Mouse (Mus musculus): ENCODE data around the gene Mitf.
A peak's percentile ranks its signal among the peaks of the same experiment; 100 is the strongest.

Mitf gene

DNA sequence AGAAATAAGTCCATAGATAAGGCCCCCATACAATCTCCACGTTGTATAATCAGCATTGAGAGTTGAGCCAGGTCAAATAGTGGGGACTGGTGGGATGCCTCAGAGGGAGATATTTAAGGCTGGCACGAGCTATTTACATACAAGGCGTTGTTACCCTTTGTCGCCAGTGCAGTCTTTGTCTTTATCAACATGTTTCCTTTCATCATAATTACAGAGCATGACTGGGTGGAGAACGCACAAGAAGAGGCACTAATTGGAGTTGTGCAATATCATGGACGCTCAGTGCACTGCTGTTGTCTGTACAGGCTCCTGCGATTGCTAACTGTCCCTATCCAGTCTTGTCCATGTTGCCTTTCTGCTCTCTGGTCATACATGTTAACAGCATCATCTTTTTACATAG is 15.0 kb downstream of the Mitf start:
- no peak for DNase-seq (ENCODE audit: low spot score in 2 of 2)

DNA sequence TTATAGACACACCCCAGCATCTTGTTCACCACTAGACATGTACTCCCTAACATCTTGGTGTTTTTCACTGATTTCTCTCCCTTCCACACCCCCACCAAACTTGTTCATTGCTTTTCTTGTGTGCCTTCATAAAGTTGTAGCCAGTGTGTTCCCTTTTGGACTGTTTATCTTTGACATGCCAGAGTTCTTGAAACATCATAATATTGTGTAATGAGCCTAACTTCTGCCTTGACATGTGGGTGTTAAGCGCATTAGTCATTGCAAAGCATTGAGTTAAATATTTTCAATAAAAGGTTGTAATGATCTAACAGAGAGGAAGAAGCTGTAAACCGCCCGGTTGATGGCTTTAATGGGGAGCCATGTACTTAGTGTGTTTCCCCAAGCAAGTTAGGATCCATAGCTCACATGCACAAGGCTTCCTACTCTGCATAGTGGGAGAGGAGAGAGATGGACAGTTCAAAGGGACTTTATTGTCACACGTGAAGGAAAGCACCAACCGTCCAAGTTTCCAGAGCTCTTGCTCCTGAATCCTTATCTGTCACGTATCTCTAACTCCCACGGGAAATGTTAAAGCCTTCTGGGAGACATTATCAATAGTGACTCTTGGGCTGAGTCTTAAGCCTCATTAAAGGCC is 19.9 kb downstream of the Mitf start:
- DNase-seq (ENCODE audit: low spot score in 2 of 2) = no peak

DNA sequence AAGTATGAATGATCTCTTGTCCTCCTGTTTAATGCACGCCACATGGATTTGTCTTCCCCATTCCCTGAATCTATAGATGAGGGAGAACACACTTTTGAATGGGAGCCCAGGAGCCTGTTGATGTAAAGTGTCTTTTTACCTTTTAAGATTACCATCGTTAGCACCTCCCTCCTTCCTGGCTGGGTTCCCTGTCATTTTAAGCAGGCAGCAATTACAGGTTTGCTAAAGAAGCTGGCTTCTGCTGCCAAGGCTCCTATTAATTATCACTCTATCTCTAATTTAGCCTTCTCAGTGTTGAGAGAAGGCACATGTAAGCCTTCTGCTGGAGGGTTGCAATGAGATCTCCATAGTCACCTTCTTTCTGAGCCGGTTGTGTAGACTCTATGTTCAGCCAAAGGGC is 21.2 kb downstream of the Mitf start:
- DNase-seq (ENCODE audit: low spot score in 2 of 2) = no peak

DNA sequence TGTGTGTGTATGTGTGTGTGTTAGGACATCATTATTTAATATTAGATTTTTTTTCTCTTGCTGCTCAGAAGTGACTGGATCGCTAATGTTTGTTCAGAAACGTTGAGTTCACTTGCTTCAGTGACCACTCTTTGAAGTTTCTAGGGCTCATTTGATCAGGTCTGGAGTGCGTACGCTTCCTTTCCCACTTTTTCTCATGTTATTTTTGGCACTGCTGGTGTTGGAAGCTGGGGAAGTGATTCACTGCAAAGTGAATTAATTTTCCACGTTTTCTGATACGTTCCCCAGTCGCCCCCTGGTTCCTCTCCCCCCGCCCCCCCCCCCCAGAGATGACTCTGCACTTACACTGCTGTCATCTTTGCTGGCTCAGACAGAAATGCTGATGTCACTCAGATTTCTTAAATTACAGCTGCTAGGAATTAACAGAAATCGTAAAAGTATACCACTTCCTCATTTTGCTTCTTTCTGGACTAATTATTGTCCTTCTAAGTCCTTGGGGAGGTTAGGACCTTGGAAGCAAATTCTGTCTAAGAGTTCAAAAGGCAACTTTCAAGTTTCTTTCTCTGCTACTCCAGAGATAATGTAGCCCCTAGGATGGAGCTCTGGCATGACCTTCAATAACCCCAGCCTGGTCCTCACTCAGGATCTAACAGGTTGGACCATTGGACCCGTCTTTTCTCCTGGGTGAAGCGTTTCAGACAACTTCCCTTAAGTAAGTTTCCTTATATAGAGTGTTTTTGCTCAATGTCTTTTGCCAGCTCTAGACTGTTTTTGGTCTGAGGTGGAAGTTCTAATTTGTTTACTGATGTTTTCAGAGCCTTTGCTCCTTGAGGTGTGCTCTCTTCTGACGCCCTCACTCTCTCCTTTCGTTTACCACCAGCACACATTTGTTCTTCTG is 22.2 kb downstream of the Mitf start:
- no peak for DNase-seq (ENCODE audit: low spot score in 2 of 2)

DNA sequence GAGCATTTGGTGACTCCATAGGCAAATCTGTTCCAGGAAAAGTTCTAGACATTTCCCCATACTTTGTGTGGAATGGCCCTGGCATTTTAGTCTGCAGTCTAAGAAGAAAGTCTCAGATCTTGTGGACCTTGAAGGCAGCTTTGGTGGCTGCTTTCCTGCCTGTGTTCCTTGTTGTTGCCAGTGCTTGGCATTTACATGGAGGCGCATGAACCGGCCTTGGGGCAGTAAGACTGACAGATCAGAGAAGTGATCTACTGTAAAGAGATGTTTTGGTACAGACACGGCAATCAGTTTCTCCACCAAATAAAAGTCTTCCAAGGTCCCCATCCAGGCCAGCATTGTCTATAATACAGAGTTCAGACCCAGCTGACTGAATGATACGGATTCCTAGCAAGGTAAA is 25.6 kb downstream of the Mitf start:
- DNase-seq (ENCODE audit: low spot score in 2 of 2) = no peak

DNA sequence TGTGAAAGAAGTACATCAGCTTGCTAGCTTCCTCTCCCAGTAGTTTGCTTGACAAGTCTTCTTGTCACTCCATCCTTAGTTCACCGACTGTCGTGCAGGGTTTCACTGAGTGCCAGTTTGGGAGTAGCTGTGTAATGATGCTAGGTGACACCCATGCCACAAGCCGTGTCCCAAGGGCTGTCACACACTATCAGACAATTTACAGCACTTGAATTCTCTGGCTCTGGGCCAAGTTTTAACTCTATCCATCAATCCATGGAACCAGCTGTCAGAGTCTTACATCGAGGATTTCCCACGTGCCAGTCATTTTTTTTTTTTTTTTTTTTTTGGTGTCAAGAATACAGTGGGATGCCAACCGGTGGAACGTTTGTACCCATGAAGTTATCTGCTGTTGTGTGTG is 29.3 kb downstream of the Mitf start:
- no peak for DNase-seq (ENCODE audit: low spot score in 2 of 2)

DNA sequence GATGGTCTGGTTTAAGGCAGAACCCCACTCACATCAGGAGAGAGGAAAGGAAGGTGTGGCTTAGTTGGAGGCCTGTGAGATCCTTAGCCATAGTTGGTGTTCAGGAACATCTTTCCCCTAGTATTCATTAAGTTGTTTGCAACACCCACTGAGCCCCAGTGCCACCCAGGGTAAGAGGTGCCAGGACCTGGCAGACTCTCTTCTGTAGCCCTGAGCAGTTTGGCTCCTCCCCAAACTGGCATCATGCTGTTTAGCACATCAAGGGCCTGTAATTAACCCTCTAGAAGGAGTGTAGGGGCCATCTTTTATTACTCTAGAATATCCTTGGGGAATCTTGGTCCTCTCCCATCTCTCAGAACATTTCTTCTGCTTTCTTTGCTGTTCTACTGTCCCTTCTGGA is 30.9 kb downstream of the Mitf start:
- no peak for DNase-seq (ENCODE audit: low spot score in 2 of 2)

DNA sequence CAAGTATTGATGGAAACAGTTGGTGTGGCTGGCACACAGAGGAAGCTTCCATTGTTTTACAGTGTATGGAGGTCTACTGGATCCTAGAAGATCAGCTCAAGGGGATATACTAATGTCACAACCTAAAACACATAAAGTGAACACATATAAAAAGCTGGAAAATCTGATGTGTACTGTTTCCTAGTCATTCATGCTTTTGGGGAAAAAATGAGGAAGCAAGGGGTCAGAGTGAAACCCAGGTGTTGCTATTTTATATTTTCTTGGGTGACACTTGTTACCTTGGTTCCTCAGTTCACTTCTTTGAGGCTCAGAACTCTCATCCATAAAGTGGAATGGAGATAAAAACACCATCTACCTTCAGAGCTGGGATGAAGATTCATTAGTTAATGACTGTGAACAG is 32.7 kb downstream of the Mitf start:
- DNase-seq (ENCODE audit: low spot score in 2 of 2) = no peak

DNA sequence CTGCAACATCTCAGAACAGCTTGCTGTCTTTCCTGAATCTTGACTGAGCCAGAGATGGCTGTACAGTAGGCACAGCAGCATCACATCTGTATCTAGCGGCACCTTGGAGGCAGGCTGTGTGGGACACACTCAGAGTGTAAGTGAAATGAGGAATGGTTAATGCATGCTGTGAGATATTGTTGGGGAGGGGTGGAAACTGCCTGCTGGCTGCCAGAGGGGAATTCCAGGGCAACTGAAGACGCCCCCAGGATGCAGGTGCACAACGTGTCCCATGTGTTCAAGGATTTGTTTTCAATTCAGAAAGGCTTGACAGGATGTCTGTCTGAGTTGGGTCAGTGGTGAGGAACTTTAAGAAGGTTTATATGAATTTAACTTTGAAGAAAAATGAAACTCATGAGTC is 37.3 kb downstream of the Mitf start:
- DNase-seq (ENCODE audit: low spot score in 2 of 2) = no peak

DNA sequence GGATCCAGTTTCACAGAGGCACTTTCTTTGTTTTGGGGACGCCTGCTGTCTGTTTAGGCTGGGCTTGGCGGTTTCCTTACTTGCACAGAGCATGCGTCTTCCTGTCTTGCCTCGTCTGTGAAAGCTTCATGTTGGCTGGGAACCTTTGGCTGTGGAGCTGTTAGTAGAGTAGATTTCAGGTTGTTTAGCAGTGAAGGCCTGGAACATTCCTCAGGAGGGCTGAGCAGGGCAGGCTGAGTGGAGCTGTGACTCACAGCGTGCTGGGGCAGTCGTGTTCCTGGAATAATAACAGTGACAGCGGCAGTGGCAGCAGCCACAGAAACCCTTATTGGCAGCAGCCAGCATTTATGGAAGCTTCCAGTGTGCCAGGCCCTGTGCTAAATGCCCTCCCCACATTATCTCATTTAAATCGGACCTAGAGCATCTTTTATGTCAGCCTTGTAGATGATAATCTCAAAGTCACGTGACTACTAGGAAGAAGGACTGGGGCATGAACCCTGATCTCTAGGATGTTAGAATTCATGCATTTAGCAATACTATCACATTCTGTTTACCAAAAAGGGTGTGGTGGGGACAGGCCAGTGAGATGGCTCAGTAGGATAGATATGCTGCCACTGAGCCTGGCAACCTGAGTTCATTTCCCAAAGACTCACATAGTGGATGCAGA is 41.5 kb downstream of the Mitf start:
- no peak for DNase-seq (ENCODE audit: low spot score in 2 of 2)

DNA sequence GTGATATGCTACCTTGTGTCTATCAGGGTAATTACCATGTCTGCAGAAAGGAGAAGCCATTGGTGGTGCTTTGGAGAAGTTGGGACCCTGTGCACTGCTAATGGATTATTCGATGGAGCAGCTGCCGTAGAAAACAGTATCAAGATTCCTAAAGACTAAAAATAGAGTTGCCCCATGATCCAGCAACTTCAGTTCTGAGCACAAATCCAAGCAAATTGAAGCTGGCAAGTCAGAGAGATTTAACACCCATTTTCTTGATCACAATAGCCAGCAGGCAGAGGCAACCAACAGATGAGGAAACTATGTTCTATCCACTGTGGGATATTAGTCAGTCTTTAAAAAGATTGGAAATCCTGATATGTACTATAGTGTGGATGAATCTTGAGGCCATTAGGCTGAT is 47.4 kb downstream of the Mitf start:
- DNase-seq (ENCODE audit: low spot score in 2 of 2) = no peak

DNA sequence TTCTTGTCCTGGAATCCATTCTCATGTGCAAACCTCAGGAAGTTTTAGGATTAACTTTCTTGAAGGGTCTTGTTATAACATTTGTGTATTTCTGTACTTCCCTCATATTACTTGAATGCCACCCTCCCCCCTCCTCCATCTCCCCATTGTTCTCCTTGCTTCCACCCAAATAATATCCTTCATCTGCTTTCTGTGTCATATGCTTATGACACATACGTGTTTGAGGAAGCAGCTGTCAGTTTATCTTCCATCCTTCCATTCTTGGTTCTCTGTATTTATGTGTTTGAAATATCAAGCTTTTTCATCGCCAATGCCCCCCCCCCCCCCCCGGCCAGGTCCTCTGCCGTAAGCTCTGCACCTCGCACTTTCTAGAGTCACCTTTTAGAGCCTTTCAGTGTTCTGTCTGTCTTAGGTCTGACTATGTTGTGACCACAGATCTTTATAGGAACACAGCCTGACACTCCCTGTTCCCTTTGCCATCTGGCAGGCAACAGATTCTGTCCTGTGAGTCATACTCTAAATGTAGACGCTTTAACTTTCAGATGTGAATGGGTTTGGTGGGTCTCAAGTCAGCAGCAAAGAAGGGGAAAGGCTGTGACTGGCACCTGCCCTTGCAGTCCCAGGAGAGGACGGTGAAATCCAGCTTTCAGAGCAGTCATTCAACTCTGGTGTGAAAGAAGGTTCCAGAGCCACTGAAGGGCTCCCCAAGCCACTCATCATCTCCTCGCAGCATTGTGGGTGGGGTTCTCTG is 48.7 kb downstream of the Mitf start:
- no peak for DNase-seq (ENCODE audit: low spot score in 2 of 2)

DNA sequence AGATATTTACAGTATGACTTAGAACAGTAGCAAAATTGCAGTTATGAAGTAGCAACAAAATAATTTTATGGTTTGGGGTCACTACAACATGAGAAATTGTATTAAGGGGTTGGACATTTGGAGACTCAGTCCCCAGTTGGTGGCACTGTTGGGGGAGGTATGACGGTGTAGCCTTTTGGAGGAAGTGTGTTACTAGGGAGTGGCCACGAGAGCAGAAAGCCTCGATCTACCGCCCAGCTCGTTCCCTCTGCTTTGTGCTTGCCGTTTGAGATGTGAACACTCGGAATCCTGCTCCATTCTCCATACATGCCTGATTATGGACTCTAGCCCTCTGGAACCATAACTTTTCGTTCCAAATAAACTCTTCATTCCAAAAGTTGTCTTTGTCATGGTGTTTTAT is 49.6 kb downstream of the Mitf start:
- DNase-seq (ENCODE audit: low spot score in 2 of 2) = no peak

DNA sequence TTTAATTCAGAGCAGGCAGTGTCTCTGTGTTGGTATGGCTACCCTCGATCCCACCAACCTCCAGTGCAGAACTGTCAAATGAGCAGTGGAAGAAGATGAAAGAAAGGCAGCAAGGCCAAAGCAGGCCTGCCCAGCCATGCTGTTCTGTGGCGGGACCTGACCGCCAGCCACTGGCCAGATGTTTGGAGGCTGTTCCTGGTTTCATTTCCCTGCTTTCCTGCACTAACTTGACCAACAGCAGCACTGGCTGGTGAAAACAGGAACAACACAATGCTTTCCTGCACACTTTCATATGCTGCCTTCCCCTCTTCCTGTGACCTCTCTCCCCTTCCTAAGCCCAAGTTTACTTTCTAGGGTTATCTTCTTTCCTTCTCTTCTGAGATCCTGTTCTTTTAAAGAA is 50.8 kb downstream of the Mitf start:
- peak in 1 of 2 experiments; percentile 4 for DNase-seq (ENCODE audit: low spot score in 2 of 2)

DNA sequence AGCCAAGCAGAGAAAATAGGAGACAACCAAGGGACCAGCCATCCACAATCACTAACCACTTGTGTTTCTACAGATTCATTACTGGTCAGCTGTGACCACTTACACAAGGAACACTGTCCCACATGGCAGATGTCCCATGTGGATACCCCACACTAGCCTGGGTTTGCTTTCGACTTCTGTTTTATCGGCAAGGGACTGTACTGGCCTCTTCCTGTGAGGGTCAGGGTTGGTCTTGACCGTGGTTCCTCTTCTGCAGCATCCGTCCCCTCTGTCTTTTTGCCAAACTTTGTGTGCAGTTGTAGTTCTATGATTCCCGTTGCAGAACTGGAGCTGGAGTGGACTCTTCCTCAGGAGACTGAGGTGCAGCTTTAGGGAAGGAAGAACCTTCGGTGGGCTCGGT is 59.7 kb downstream of the Mitf start:
- DNase-seq (ENCODE audit: low spot score in 2 of 2) = no peak

DNA sequence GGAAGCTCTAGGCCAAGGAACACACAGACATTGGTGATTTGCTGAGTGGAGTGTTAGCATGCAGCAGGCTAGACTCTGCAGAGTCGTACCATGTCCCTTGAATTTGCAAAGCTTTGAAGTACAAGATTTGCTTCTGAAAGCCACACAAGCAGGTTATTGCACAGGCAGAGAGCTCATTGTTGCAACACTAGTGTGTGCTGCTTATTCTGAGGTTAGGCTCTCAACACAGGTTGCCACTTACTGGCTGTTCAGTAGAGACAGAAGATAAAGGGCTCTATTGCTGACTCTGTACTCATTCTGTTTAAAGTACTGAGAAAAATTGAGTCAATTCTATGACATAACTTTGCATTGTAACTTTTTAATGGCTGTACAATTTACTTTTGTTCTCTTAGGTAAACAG is 61.2 kb downstream of the Mitf start:
- no peak for DNase-seq (ENCODE audit: low spot score in 2 of 2)

DNA sequence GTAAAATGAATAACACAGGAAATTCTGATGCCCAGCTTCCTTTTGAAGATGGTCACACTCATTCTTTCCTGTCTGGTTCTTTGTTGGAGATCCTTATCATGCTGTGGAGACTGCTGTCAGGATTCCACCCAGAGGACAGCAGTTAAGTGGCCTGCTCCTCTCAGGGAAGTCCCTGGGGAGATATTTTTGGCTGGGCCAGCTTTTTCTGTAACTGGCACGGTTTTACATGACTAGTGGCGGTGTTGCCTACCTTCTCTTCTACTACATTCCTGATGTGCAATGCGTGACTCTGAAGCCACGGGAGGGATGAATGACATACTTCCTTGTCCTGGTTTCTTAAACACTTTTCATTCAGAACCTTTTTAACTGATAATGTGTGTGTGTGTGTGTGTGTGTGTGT is 63.1 kb downstream of the Mitf start:
- no peak for DNase-seq (ENCODE audit: low spot score in 2 of 2)

DNA sequence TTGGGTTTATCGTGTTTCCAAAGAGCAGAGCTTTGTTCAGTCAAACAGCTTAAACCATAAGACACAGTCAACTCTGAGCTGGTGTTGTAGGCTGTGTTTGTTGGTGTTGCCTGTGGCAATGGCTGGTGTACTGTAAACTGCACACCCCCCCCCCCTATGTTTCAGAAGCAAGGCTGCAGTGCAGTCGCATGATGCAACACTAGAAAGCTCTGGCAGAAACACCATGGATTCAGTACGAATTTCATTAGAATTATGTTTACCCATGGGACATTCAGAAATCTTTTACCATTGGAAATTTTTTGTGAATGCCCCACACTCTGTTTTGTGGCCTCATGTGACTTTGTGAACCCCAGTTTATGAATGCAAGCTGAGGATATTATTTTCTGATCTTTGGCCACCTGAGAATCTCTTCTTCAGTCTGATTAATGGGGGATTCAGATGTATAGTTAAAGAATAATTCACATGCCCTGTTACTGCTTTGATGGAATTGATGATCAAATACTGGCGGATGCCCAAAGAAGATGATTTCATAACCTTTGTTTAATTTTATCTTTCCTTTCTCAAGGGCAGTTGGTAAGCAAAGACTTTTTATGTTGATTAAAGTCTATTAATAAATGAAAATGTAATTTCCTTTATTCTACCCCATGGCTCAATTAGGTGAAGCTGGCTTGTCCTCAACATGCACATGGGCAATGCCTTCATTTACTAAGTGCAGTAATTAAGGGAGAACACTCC is 64.6 kb downstream of the Mitf start:
- no peak for DNase-seq (ENCODE audit: low spot score in 2 of 2)

DNA sequence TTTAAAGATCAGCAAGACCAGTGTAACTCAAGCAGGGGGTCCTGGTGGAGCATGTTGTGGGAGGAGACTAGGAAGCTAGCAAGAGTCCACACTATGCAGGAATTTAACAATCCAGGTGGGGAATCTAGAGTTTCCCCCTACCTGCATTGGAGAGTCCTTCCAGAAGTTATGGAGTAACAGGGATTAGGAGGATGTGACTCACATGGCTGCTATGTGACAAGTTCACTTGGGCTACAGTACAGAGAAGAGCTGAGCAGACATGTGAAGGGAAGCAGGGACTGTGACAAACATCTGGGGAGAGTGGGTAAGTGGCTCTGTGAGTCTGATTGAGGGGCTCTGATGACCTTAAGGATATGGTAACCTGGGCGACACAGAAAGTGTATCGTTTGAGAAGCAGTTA is 66.2 kb downstream of the Mitf start:
- no peak for DNase-seq (ENCODE audit: low spot score in 2 of 2)

DNA sequence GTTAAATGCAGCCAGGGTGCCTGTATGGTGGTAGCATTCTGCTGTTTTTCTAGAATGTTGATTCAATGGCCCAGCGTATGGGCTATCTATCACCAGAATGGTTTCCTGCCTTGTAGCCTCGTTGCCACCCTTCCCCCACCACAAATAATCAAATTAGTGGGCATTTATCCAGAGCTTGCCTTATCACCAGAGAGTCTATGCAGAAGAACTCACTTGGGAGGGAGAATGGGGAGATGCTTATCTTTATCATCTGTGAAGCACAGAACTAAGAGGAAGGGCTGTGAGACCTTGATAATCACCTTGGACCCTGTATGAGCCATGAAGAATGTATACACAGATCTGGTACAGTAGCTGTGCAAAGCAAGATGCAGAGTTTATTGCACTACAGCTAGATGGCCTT is 70.1 kb downstream of the Mitf start:
- no peak for DNase-seq (ENCODE audit: low spot score in 2 of 2)

DNA sequence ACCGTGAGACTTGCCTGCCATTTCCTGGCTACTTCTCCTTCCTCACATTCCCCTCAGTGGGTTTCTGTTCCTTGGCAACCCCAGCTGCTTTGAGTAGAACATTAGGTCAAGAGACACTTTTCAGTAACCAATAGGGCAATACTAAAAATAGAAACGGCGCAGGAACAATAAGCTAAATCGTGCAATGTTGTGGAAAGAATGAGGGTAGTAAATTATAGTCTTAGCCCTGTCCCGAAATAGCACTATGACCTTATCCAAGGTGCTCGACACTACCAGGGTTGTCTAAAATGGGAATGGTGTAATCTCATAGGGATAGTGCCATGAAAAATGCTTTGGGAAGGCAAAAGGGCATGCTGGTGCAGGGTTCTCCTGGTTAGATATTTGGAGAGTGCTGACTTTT is 70.6 kb downstream of the Mitf start:
- DNase-seq (ENCODE audit: low spot score in 2 of 2) = no peak

DNA sequence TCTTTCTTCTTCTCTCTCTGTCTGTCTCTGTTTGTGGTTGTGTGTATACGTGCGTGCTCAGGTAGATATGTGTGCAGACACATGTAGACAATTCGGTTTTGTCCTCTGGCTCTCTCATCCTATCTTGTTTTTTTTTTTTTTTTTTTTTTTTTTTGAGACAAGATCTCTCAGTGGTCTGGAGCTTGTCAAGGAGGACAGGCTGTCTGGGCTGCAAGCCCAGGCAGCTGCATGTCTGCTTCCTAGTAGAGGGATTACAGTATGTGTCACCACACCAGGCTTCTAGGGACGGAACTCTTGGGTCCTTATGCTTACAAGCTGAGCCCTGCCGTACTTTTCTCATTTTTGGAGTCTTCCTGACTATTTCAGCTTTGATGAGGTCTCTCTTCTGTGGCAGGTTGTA is 73.5 kb downstream of the Mitf start:
- DNase-seq (ENCODE audit: low spot score in 2 of 2) = no peak

All from spleen, postnatal 36 days (tissue).